8 mouse cellular contexts compared by ENCODE assay signal in genomic region chr9:50845081-50845480, GRCm38 (mm10). TPM values are rescaled to one million over a fixed set of nuclear protein-coding genes. Genes with fewer than 3 reads are reported as not detected.
DNase-seq lines count a peak whose midpoint lies in the region; ATAC-seq and TF ChIP-seq lines count a peak whose summit lies in the region.

Ppp2r1b (plus strand) TSS chr9:50845301.

- H3K36me3 ChIP-seq in heart, embryonic 14.5 days (ENCODE audit: control insufficient read depth, insufficient read depth, low read length): peaks cover 20% of the 10 kb centered on the region
- peaks cover 7% of the 10 kb centered on the region; the same call in 1 of the 2 replicates for H3K36me3 ChIP-seq in neural tube, embryonic 12.5 days

- WGBS in heart, embryonic 14.5 days: 89% methylated on average over 3 of the region's 3 CpGs
- WGBS in neural tube, embryonic 12.5 days: 97% methylated on average over 3 of the region's 3 CpGs

- no peak within 1 kb of the TSS for H3K4me3 ChIP-seq in layer of hippocampus, adult 2 months
- H3K4me3 ChIP-seq in heart, embryonic 14.5 days (ENCODE audit: control insufficient read depth in 1 of 2, insufficient read depth in 1 of 2, low read depth in 1 of 2, low read length in 2 of 2): no peak within 1 kb of the TSS
- no peak within 1 kb of the TSS for H3K4me3 ChIP-seq in neural tube, embryonic 12.5 days

- H3K27ac ChIP-seq in layer of hippocampus, adult 2 months: no peak within 1 kb of the TSS
- H3K27ac ChIP-seq in heart, embryonic 14.5 days (replicated peaks in 1 of 2; ENCODE audit: control insufficient read depth in 1 of 2, insufficient read depth in 1 of 2, low read depth in 2 of 2, low read length in 2 of 2): no peak within 1 kb of the TSS
- no peak within 1 kb of the TSS for H3K27ac ChIP-seq in neural tube, embryonic 12.5 days

- TF ChIP-seq CTCF in layer of hippocampus, adult 2 months (conservative IDR thresholded peaks at IDR 0.05): no peak

- H3K4me1 ChIP-seq in heart, embryonic 14.5 days (ENCODE audit: control insufficient read depth in 2 of 2, insufficient read depth in 2 of 2, low read length in 2 of 2): peaks cover 2 to 7% of the 10 kb centered on the region in 2 experiments
- H3K4me1 ChIP-seq in neural tube, embryonic 12.5 days: no peaks in the 10 kb centered on the region

- no peak within 1 kb of the TSS for H3K4me2 ChIP-seq in heart, embryonic 14.5 days (ENCODE audit: low read length)
- H3K4me2 ChIP-seq in neural tube, embryonic 12.5 days (replicated peaks): no peak within 1 kb of the TSS

- H3K27me3 ChIP-seq in heart, embryonic 14.5 days (ENCODE audit: control insufficient read depth, insufficient read depth, low read length): no peaks in the 10 kb centered on the region
- no peaks in the 10 kb centered on the region for H3K27me3 ChIP-seq in neural tube, embryonic 12.5 days (replicated peaks)

- DNase-seq in layer of hippocampus, adult 2 months (ENCODE audit: low spot score in 2 of 2): no peak
- no peak for DNase-seq in layer of hippocampus, adult 9-11 months
- DNase-seq in adrenal gland, postnatal 36 days: no peak
- no peak for DNase-seq in left cerebral cortex, postnatal 25 days (ENCODE audit: low spot score in 2 of 2)
- DNase-seq in gastrocnemius, adult 8-10 months (ENCODE audit: low spot score in 2 of 2): no peak
- DNase-seq in cerebellum, postnatal 36 days: no peak

- no peaks in the 10 kb centered on the region for H3K9me3 ChIP-seq in heart, embryonic 14.5 days (ENCODE audit: control insufficient read depth, low read length)
- H3K9me3 ChIP-seq in neural tube, embryonic 12.5 days: no peaks in the 10 kb centered on the region

- intact Hi-C loops in left cerebral cortex, postnatal 25 days (cut with DNase I): loop anchor here (5.0 kb wide), 1 partner anchor 207 kb away; no protein-coding TSS in a partner anchor

- H3K9ac ChIP-seq in heart, embryonic 14.5 days (ENCODE audit: low read length): no peak within 1 kb of the TSS
- H3K9ac ChIP-seq in neural tube, embryonic 12.5 days: no peak within 1 kb of the TSS

- ATAC-seq in heart, embryonic 14.5 days (ENCODE audit: insufficient number of reproducible peaks, insufficient read depth, low FRiP score, low read depth): no peak
- no peak for ATAC-seq in neural tube, embryonic 12.5 days (ENCODE audit: low FRiP score, low read depth)

RNA-seq across cellular contexts. Expression of gene Ppp2r1b, which starts in this region (rescaled TPM):
- total RNA-seq in layer of hippocampus, adult 2 months (2021): 10 to 100 TPM; 14.9 to 18.1 TPM
- total RNA-seq in adrenal gland, postnatal 36 days (2021): 10 to 100 TPM; 35.4 to 35.7 TPM
- 38.8 and 39.4 TPM in 2 replicates for polyA plus RNA-seq in heart, embryonic 14.5 days (2014; fragmentation: Nextera tagmentation; extraction: Ambion mirVana)
- total RNA-seq in left cerebral cortex, postnatal 25 days (2021): 10 to 100 TPM; 17.6 to 19.1 TPM
- polyA plus RNA-seq in neural tube, embryonic 12.5 days (2016; fragmentation: Nextera tagmentation; extraction: Ambion mirVana): 85.2 and 86.8 TPM in 2 replicates
- total RNA-seq in gastrocnemius, adult 8-10 months (2022): 1 to 10 TPM; 6.5 to 7.4 (median 7.0) TPM
